Mouse (Mus musculus) cortical plate, adult 2 months (tissue): ENCODE data around the gene Epha10. TPM values are rescaled to one million over a fixed set of nuclear protein-coding genes. Genes with fewer than 3 reads are reported as not detected.

Experiments used
- H3K27ac ChIP-seq: fragments of 200-500 bp; 2 replicates; pipeline ENCODE4 v1.5.1; 2012; ENCODE audit warnings: low read length, control low read depth, inconsistent platforms; ENCODE audit not compliant: insufficient read depth
- H3K4me1 ChIP-seq: fragments of 200-500 bp; 2 replicates; pipeline ENCODE4 v1.6.1; 2011; ENCODE audit warnings: low read length; ENCODE audit not compliant: control insufficient read depth, insufficient read depth
- H3K4me3 ChIP-seq: fragments of 200-500 bp; 2 replicates; pipeline ENCODE4 v1.5.1; 2011; ENCODE audit warnings: mild to moderate bottlenecking, low read length, control low read depth; ENCODE audit not compliant: insufficient read depth
- CTCF ChIP-seq: fragments of 200-500 bp; IDR thresholded peaks from 2 replicates; pipeline ENCODE4 v1.5.1; 2011; ENCODE audit warnings: mild to moderate bottlenecking, control low read depth, low read length; ENCODE audit not compliant: insufficient read depth; ENCODE audit errors: extremely low read depth
- POLR2A ChIP-seq: fragments of 200-500 bp; IDR thresholded peaks from 2 replicates; pipeline ENCODE4 v1.6.1; 2011; ENCODE audit warnings: mild to moderate bottlenecking, low read length, control low read depth; ENCODE audit not compliant: insufficient read depth; ENCODE audit errors: extremely low read depth
- polyA plus RNA-seq: library from polyadenylated mRNA; depleted of rRNA; stranded (reverse); fragments of >200 nt; gene quantifications from 2 replicates; pipeline ENCODE4 v1.2.3, GENCODE M21; 2012; rRNA removed

The Epha10 gene
- polyA plus RNA-seq, 1 experiment, result 56.6 TPM

DNA sequence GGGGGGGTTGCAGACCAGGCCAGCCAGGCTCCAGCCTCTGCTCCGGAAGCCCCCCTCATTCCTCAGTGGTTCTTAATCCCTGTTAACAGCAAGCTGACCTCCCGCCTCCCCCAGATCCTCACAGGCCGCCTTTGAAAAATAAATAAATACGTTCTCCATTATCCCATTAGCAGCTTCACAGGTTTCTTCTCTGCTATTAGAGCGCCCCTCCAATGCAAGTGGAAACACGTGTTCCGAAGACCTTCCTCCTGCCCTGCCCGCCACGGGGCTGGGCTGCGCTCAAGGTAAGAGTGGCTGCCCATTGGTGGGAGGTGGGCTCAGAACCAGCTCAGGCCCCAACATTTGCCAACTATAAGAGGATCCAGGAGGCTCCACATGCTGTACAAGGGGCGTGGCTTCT, 81.9 kb downstream of the Epha10 start:
- Histone ChIP-seq H3K4me1 (no peaks in the 10 kb centered on the region), H3K4me3 (no peak overlapping the region), H3K27ac (no peak overlapping the region)
- TF ChIP-seq POLR2A (no peak), CTCF (no peak)

DNA sequence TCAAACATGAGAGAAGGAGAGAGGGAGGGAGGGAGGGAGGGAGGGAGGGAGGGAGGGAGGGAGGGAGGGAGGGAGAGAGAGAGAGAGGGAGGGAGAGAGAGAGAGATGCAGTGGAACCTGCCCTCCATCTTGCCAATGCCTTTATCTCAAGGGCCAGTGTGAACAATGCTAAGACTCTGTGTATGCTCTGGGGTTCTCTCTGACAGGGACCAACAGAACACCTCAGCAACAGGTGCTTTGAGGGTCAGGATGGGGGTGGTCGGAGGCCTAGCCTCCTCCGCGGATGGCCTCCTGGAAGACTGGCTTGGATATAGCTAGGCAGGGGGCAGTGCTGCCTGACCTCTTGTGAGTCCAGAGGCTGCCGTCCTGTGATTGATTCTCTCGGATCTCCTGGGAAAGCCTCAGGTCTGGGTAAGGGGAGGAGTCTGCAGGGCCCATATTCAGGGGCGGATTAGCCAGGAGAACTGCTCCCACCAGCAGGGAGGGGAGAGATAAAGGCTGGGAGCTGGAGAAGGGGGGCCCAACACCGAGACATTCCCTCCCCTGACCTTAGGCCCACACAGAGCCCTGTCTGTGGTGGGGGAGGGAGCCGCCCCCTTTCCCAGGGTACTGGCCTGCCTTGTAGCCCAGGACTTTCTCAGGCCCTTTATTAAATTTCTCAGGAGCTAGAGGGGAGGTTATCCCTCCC, 84.4 kb downstream of the Epha10 start:
- Histone ChIP-seq H3K4me1 (no peaks in the 10 kb centered on the region), H3K27ac (no peak overlapping the region), H3K4me3 (no peak overlapping the region)
- TF ChIP-seq POLR2A (no peak), CTCF (no peak)

Other genes starting within 250 kb of the Epha10 start
- 13.8 and 15.8 TPM in 2 replicates for gene Pou3f1, start 224.1 kb upstream of the Epha10 start, polyA plus RNA-seq
- gene Utp11, start 187.3 kb upstream of the Epha10 start, polyA plus RNA-seq, result 18.6 and 19.3 TPM in 2 replicates
- gene Fhl3, start 180.2 kb upstream of the Epha10 start, polyA plus RNA-seq, result 1.8 and 2.4 TPM in 2 replicates
- gene Sf3a3, start 166.1 kb upstream of the Epha10 start, polyA plus RNA-seq, result 33.9 and 35.4 TPM in 2 replicates
- gene Inpp5b, start 139.0 kb upstream of the Epha10 start, polyA plus RNA-seq, result 73.6 and 78.2 TPM in 2 replicates
- gene Mtf1, start 78.8 kb upstream of the Epha10 start, polyA plus RNA-seq, result 13.2 and 14.5 TPM in 2 replicates
- 41.5 and 42.0 TPM in 2 replicates for gene Yrdc, start 30.2 kb upstream of the Epha10 start, polyA plus RNA-seq
- gene 1110065P20Rik, start 29.7 kb upstream of the Epha10 start, polyA plus RNA-seq, result 95.8 and 103 TPM in 2 replicates
- 52.7 and 53.7 TPM in 2 replicates for gene Maneal, start 18.7 kb upstream of the Epha10 start, polyA plus RNA-seq
- 17.5 and 19.6 TPM in 2 replicates for gene 9930104L06Rik, start 56.1 kb downstream of the Epha10 start, polyA plus RNA-seq
- gene Cdca8, start 58.4 kb downstream of the Epha10 start, polyA plus RNA-seq, result 1.8 and 2.4 TPM in 2 replicates
- gene Rspo1, start 105.5 kb downstream of the Epha10 start, polyA plus RNA-seq, result 22.8 and 23.5 TPM in 2 replicates
- 115 and 125 TPM in 2 replicates for gene Gnl2, start 135.7 kb downstream of the Epha10 start, polyA plus RNA-seq
- gene Dnali1, start 184.8 kb downstream of the Epha10 start, polyA plus RNA-seq, result 0.51 and 1.3 TPM in 2 replicates
- 10.3 and 11.0 TPM in 2 replicates for gene Snip1, start 185.8 kb downstream of the Epha10 start, polyA plus RNA-seq
- 101 and 104 TPM in 2 replicates for gene Meaf6, start 204.2 kb downstream of the Epha10 start, polyA plus RNA-seq
- 1.4 and 1.5 TPM in 2 replicates for gene Zc3h12a, start 246.9 kb downstream of the Epha10 start, polyA plus RNA-seq